Mouse (Mus musculus): ENCODE data around the gene Frmpd1. TPM values are rescaled to one million over a fixed set of nuclear protein-coding genes. Genes with fewer than 3 reads are reported as not detected.
A peak's percentile ranks its signal among the peaks of the same experiment; 100 is the strongest.

Gene Frmpd1
- total and polyA plus RNA-seq, 3 experiments, result 9.2 to 23.2 (median 20.8) TPM

DNA sequence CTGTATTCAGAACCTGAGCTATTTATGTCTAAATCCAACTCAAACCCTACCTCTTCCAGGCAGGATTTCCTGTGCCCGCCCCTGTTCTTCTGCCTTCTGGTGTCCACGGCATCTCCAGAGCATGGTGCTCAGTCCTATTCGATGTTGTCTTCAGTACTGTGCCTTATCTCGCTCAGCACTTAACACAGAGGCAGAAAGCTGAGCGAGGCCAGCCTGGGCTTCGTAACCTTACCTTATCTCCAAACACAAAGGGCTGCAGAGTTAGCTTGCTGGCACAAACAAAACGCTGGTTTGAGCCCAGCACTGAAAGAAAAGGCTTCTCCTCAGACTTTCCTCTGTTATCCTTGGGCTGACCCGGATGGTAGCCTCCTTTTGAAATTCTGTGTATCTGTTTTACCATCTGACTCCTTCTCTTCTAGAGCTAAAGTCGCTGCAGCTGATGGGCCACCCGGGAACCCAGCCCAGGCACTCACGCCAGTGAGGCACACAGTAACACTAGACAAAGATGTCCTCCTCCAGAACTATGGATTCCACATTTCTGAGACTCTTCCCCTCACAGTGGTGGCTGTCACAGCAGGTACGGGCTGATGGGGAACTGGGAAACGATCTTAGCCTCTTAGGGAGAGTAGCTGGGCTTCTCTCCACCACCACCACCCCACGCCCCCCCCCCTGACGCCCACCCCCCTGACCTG is 58.7 kb downstream of the Frmpd1 start:
- TF ChIP-seq CTCF (IDR thresholded peaks at IDR 0.05; ENCODE audit: low read depth, low read length), result no peak
- TF ChIP-seq TAL1 (conservative IDR thresholded peaks at IDR 0.05; ENCODE audit: low read depth, low read length), result peak; percentile 46; the same call in 1 of the 2 replicates
- TF ChIP-seq POLR2AphosphoS5 (IDR thresholded peaks at IDR 0.05; ENCODE audit: insufficient replicate concordance, low read depth, low read length), result no peak
- no peak for TF ChIP-seq GATA2 (IDR thresholded peaks at IDR 0.05; ENCODE audit: borderline replicate concordance, low read depth, low read length)
- no peak for TF ChIP-seq GATA1 (IDR thresholded peaks at IDR 0.05; ENCODE audit: borderline replicate concordance, low read length)
- peak; percentile 90 for ATAC-seq (ENCODE audit: extremely low read depth, insufficient number of reproducible peaks, low FRiP score, poor library complexity, severe bottlenecking)
- Histone ChIP-seq H3K4me1 (ENCODE audit: insufficient read depth, low read depth, low read length) (peaks cover 43% of the 10 kb centered on the region), H3K9me3 (replicated peaks) (no peaks in the 10 kb centered on the region), H3K27me3 (ENCODE audit: insufficient read depth, low read length) (no peaks in the 10 kb centered on the region), H3K4me3 (ENCODE audit: low read depth, low read length) (peak overlapping the region; percentile 57; the same call in 1 of the 2 replicates), H3K36me3 (replicated peaks) (no peaks in the 10 kb centered on the region)
- peak; percentile 47 for DNase-seq (ENCODE audit: low spot score)

DNA sequence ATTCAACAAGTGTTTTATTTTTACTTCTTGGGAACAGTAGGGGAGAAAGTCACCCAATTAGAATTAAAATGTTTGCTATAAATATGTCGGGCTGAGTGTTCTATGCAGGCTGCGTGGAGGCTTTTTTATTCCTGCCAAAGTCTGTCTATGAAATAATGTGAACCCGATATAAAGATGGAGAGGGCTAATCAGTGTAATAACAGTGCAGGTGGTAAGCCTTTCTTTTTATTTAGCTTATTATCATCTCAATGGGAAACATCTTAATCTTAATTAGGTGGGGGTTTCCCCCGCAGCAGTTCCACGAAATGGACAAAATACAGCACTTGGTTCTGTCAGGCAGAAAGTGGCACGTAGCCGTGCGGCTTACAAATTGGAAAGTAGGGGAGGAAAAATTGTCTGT is 66.6 kb downstream of the Frmpd1 start:
- TF ChIP-seq GATA1 (IDR thresholded peaks at IDR 0.05; ENCODE audit: borderline replicate concordance, low read length), result no peak
- TF ChIP-seq CTCF (IDR thresholded peaks at IDR 0.05; ENCODE audit: low read depth, low read length), result no peak
- TF ChIP-seq POLR2AphosphoS5 (IDR thresholded peaks at IDR 0.05; ENCODE audit: insufficient replicate concordance, low read depth, low read length), result no peak
- TF ChIP-seq TAL1 (conservative IDR thresholded peaks at IDR 0.05; ENCODE audit: low read depth, low read length), result no peak
- TF ChIP-seq GATA2 (IDR thresholded peaks at IDR 0.05; ENCODE audit: borderline replicate concordance, low read depth, low read length), result no peak
- no peak for ATAC-seq (ENCODE audit: extremely low read depth, insufficient number of reproducible peaks, low FRiP score, poor library complexity, severe bottlenecking)
- Histone ChIP-seq H3K9me3 (replicated peaks) (no peaks in the 10 kb centered on the region), H3K4me1 (ENCODE audit: insufficient read depth, low read depth, low read length) (peaks cover 10% of the 10 kb centered on the region; the same call in 1 of the 2 replicates), H3K27me3 (ENCODE audit: insufficient read depth, low read length) (peaks cover 5% of the 10 kb centered on the region; the same call in 1 of the 2 replicates), H3K4me3 (ENCODE audit: low read depth, low read length) (no peak overlapping the region), H3K36me3 (replicated peaks) (no peaks in the 10 kb centered on the region)
- no peak for DNase-seq (ENCODE audit: low spot score)

DNA sequence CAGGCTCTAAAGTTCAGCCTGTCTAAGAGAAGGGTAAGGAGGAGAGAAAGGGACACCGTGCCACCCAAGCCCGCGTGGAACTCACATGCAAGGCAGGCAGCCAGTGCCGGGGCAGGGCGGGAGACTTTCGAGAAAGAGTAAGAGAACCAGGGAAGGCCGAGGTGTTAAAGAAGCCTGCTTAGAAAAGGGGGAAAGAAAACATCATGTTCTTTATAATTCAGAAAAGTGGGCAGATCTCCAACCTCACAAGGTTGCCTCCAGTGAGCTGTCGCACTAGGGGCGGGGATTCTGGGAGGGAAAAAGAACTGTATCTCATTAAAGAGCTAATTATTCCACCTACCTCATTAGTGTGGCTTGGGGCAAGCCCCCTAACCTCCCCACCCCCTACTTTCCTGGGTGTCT is 68.2 kb downstream of the Frmpd1 start:
- TF ChIP-seq GATA2 (IDR thresholded peaks at IDR 0.05; ENCODE audit: borderline replicate concordance, low read depth, low read length) (no peak), TAL1 (conservative IDR thresholded peaks at IDR 0.05; ENCODE audit: low read depth, low read length) (no peak), CTCF (IDR thresholded peaks at IDR 0.05; ENCODE audit: low read depth, low read length) (no peak), POLR2AphosphoS5 (IDR thresholded peaks at IDR 0.05; ENCODE audit: insufficient replicate concordance, low read depth, low read length) (no peak), GATA1 (IDR thresholded peaks at IDR 0.05; ENCODE audit: borderline replicate concordance, low read length) (no peak)
- Histone ChIP-seq H3K36me3 (replicated peaks) (no peaks in the 10 kb centered on the region), H3K27me3 (ENCODE audit: insufficient read depth, low read length) (peaks cover 5% of the 10 kb centered on the region; the same call in 1 of the 2 replicates), H3K4me3 (ENCODE audit: low read depth, low read length) (no peak overlapping the region), H3K4me1 (ENCODE audit: insufficient read depth, low read depth, low read length) (peaks cover 5% of the 10 kb centered on the region; the same call in 1 of the 2 replicates), H3K9me3 (replicated peaks) (no peaks in the 10 kb centered on the region)
- no peak for ATAC-seq (ENCODE audit: extremely low read depth, insufficient number of reproducible peaks, low FRiP score, poor library complexity, severe bottlenecking)
- DNase-seq (ENCODE audit: low spot score), result no peak

DNA sequence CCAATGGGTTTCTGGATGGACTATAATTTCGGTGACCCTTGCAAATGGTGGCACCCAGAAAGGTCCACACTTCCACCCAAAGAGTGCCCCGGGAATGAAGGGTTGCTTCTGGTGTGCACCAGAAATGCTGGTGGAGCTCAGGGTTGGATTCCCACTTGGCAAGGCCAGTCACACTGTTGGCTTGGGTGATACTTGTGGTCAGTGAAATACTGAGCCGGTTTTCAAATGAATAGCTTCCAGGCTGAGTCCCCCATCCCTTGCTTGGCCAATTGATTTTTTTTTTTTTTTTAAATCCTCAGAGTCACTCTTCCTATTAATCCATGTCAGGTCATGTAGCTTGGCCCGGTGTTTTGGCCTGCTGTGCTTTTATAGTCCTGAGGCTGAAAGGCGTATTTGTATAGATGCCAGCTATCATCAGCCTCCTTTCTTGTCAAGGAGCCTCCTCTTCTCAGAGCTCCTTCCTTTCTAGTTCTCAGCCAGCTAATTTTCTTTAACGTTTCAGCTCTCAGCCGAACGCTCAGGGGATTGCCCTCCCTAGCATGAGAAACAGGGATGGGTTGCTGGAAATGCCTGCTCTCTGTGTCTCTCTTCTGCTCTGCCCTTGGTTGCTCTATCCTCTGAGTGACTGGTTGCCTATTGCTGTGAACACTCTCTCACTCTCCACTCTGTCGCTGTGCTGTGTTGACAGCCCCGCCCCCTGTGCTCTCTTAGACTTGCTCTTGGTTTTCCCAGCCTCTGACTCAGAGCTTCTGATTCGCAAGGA is 69.3 kb downstream of the Frmpd1 start:
- H3K4me3 ChIP-seq (ENCODE audit: low read depth, low read length), result no peak overlapping the region
- no peaks in the 10 kb centered on the region for H3K9me3 ChIP-seq (replicated peaks)
- H3K4me1 ChIP-seq (ENCODE audit: insufficient read depth, low read depth, low read length), result peaks cover 5% of the 10 kb centered on the region; the same call in 1 of the 2 replicates
- ATAC-seq (ENCODE audit: extremely low read depth, insufficient number of reproducible peaks, low FRiP score, poor library complexity, severe bottlenecking), result no peak
- no peak for DNase-seq (ENCODE audit: low spot score)
- no peaks in the 10 kb centered on the region for H3K36me3 ChIP-seq (replicated peaks)
- peaks cover 5% of the 10 kb centered on the region; the same call in 1 of the 2 replicates for H3K27me3 ChIP-seq (ENCODE audit: insufficient read depth, low read length)
- TF ChIP-seq GATA2 (IDR thresholded peaks at IDR 0.05; ENCODE audit: borderline replicate concordance, low read depth, low read length) (no peak), GATA1 (IDR thresholded peaks at IDR 0.05; ENCODE audit: borderline replicate concordance, low read length) (no peak), TAL1 (conservative IDR thresholded peaks at IDR 0.05; ENCODE audit: low read depth, low read length) (no peak), CTCF (IDR thresholded peaks at IDR 0.05; ENCODE audit: low read depth, low read length) (no peak), POLR2AphosphoS5 (IDR thresholded peaks at IDR 0.05; ENCODE audit: insufficient replicate concordance, low read depth, low read length) (no peak)

DNA sequence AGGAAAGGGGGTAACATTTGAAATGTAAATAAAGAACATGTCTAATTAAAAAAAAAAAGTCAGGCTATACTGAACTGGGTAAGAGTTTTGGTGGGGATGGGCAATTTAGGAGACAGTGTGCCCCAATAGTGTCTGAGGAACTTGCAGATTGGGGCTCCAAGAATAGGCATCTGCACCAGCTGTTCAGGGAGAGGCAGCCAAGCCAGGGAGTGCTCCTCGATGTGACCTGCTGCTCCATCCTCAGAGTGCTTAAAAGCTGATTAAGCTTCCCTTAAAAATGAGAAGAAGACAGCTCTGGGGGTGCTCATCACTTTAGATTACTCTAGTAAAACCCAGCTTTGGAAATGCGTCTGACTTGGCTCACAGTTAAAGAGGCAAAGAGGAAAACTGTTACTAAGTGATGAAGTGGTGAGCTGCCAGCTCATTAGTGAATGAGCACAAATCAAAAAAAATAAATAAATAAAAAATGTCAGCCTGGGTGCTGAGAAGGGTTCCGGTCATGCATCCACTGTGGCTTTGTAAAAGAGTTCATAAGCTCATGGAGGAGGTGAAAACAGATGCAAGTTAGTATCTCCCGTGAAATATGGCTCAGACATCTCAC is 74.7 kb downstream of the Frmpd1 start:
- no peaks in the 10 kb centered on the region; the same call in 1 of the 2 replicates for H3K27me3 ChIP-seq (ENCODE audit: insufficient read depth, low read length)
- DNase-seq (ENCODE audit: low spot score), result no peak
- peaks cover 15% of the 10 kb centered on the region for H3K4me1 ChIP-seq (ENCODE audit: insufficient read depth, low read depth, low read length)
- no peak for ATAC-seq (ENCODE audit: extremely low read depth, insufficient number of reproducible peaks, low FRiP score, poor library complexity, severe bottlenecking)
- H3K4me3 ChIP-seq (ENCODE audit: low read depth, low read length), result no peak overlapping the region
- H3K36me3 ChIP-seq (replicated peaks), result no peaks in the 10 kb centered on the region
- no peak for TF ChIP-seq GATA1 (IDR thresholded peaks at IDR 0.05; ENCODE audit: borderline replicate concordance, low read length)
- H3K9me3 ChIP-seq (replicated peaks), result no peaks in the 10 kb centered on the region

DNA sequence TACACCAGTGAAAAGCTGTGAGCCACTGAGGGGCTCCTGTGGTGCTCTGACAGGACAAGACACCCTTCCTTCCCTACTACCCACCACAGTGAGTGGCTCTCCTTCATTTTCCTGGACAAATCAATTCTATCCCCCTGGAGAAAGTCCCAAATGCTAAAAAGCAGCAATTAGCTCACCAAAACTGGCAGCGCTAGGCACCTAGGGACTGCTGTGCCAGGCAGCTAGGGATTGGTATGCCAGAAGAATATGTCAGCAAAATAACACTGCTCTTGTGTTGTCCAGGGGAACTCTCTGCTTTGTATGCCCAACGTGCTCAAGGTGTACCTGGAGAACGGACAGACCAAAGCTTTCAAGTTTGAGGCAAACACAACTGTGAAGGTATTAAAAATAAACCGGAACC is 76.9 kb downstream of the Frmpd1 start:
- Histone ChIP-seq H3K4me1 (ENCODE audit: insufficient read depth, low read depth, low read length) (peaks cover 31% of the 10 kb centered on the region), H3K4me3 (ENCODE audit: low read depth, low read length) (no peak overlapping the region), H3K36me3 (replicated peaks) (no peaks in the 10 kb centered on the region), H3K27me3 (ENCODE audit: insufficient read depth, low read length) (no peaks in the 10 kb centered on the region), H3K9me3 (replicated peaks) (no peaks in the 10 kb centered on the region)
- no peak for DNase-seq (ENCODE audit: low spot score)
- ATAC-seq (ENCODE audit: extremely low read depth, insufficient number of reproducible peaks, low FRiP score, poor library complexity, severe bottlenecking), result no peak
- TF ChIP-seq POLR2AphosphoS5 (IDR thresholded peaks at IDR 0.05; ENCODE audit: insufficient replicate concordance, low read depth, low read length), result no peak
- TF ChIP-seq CTCF (IDR thresholded peaks at IDR 0.05; ENCODE audit: low read depth, low read length), result no peak
- TF ChIP-seq GATA1 (IDR thresholded peaks at IDR 0.05; ENCODE audit: borderline replicate concordance, low read length), result no peak
- no peak for TF ChIP-seq GATA2 (IDR thresholded peaks at IDR 0.05; ENCODE audit: borderline replicate concordance, low read depth, low read length)
- no peak for TF ChIP-seq TAL1 (conservative IDR thresholded peaks at IDR 0.05; ENCODE audit: low read depth, low read length)
